Mouse (Mus musculus) heart, adult 2 months (tissue): Measurements from ENCODE around the gene Gusb.

ENCODE experiments used
- CTCF ChIP-seq: fragments of 200-600 bp; IDR thresholded peaks from 2 replicates; pipeline ENCODE4 v1.8.1; 2022; ENCODE audit warnings: antibody characterized with exemption, mild to moderate bottlenecking, moderate library complexity
- EP300 ChIP-seq: fragments of 200-500 bp; IDR thresholded peaks from 2 replicates; pipeline ENCODE4 v1.6.1; 2011; ENCODE audit warnings: low read depth, low read length, control low read depth; ENCODE audit not compliant: insufficient read depth
- POLR2A ChIP-seq: fragments of 200-500 bp; IDR thresholded peaks from 2 replicates; pipeline ENCODE4 v1.6.1; 2011; ENCODE audit warnings: mild to moderate bottlenecking, low read depth, low read length, control low read depth; ENCODE audit not compliant: insufficient read depth

- TF ChIP-seq POLR2A (no peak), CTCF (no peak), EP300 (no peak)
These were observed 49.7 kb upstream of the Gusb start for GRCm38 (mm10) chr5:130052510-130052909.
